In genomic region chr11:120223586-120224487, GRCm38 (mm10) we compare ENCODE assay signal across 7 mouse cellular contexts. TPM values are rescaled to one million over a fixed set of nuclear protein-coding genes. Genes with fewer than 3 reads are reported as not detected.
A peak's percentile ranks its signal among the peaks of the same experiment; 100 is the strongest.
DNase-seq lines count a peak whose midpoint lies in the region; ATAC-seq lines count a peak whose summit lies in the region.

No protein-coding gene starts in this region.

- H3K36me3 ChIP-seq in kidney, embryonic 14.5 days (ENCODE audit: control insufficient read depth, insufficient read depth, low read length), result peaks cover 3% of the 10 kb centered on the region; the same call in 1 of the 2 replicates
- H3K36me3 ChIP-seq in liver, embryonic 12.5 days, result no peaks in the 10 kb centered on the region

- DNase-seq in brain, adult 2 months (ENCODE audit: low read depth, low spot score), result peak; percentile 97
- DNase-seq in cerebellum, postnatal 10 days, result peak; percentile 63 to 74
- peak; percentile 66 to 83 for DNase-seq in frontal cortex, postnatal 10 days (ENCODE audit: low spot score in 2 of 2)
- DNase-seq in telencephalon, adult 2 months (ENCODE audit: low read depth, low spot score), result peak; percentile 88
- no peak for DNase-seq in thymus, postnatal 14 days

- no peaks in the 10 kb centered on the region for H3K27me3 ChIP-seq in kidney, embryonic 14.5 days (ENCODE audit: control insufficient read depth, insufficient read depth, low read length)
- H3K27me3 ChIP-seq in liver, embryonic 12.5 days (replicated peaks), result peaks cover 86% of the 10 kb centered on the region

- no peaks in the 10 kb centered on the region for H3K9me3 ChIP-seq in kidney, embryonic 14.5 days (ENCODE audit: control insufficient read depth, low read length)
- no peaks in the 10 kb centered on the region for H3K9me3 ChIP-seq in liver, embryonic 12.5 days (replicated peaks)

- H3K4me2 ChIP-seq in kidney, embryonic 14.5 days (replicated peaks; ENCODE audit: low read depth, low read length), result no peak overlapping the region; the same call in 1 of the 2 replicates
- no peak overlapping the region for H3K4me2 ChIP-seq in liver, embryonic 12.5 days

- peak overlapping the region; percentile 55 for H3K9ac ChIP-seq in kidney, embryonic 14.5 days (ENCODE audit: low read depth, low read length)
- H3K9ac ChIP-seq in liver, embryonic 12.5 days, result no peak overlapping the region

- no peak overlapping the region for H3K4me3 ChIP-seq in kidney, embryonic 14.5 days (ENCODE audit: low read length)
- no peak overlapping the region for H3K4me3 ChIP-seq in liver, embryonic 12.5 days

- peak; percentile 26 for ATAC-seq in kidney, embryonic 14.5 days (ENCODE audit: low FRiP score, low TSS enrichment)
- ATAC-seq in liver, embryonic 12.5 days, result no peak

- H3K27ac ChIP-seq in kidney, embryonic 14.5 days (ENCODE audit: low read depth, low read length), result peak overlapping the region; percentile 95
- 0 out of 2 replicates have a peak overlapping the region, but pooled peaks have one; percentile 38 for H3K27ac ChIP-seq in liver, embryonic 12.5 days

- 39% methylated on average over 19 of the region's 19 CpGs for WGBS in kidney, embryonic 14.5 days
- 59% methylated on average over 19 of the region's 19 CpGs for WGBS in liver, embryonic 12.5 days (ENCODE audit: insufficient replicate concordance)

- H3K4me1 ChIP-seq in kidney, embryonic 14.5 days (ENCODE audit: control insufficient read depth, insufficient read depth, low read length), result peaks cover 87% of the 10 kb centered on the region
- peaks cover 79% of the 10 kb centered on the region for H3K4me1 ChIP-seq in liver, embryonic 12.5 days

RNA-seq across cellular contexts. Expression of gene Bahcc1, which starts 8.9 kb away (rescaled TPM):
- 20.3 and 27.2 TPM in 2 replicates for polyA plus RNA-seq in kidney, embryonic 14.5 days (2014; fragmentation: Nextera tagmentation; extraction: Ambion mirVana)
- 3.0 and 3.5 TPM in 2 replicates for polyA plus RNA-seq in liver, embryonic 12.5 days (2016; fragmentation: Nextera tagmentation; extraction: Ambion mirVana)
